Mouse (Mus musculus) midbrain, embryonic 11.5 days (tissue): ENCODE results near the gene Cdh11. TPM values are rescaled to one million over a fixed set of nuclear protein-coding genes. Genes with fewer than 3 reads are reported as not detected.

Source experiments
- ATAC-seq: fragments of 200-750 bp; cut with Nextera tagmentation; 2 replicates; pipeline ENCODE4 v1.8.0; 2017; ENCODE audit warnings: moderate TSS enrichment, moderate library complexity; ENCODE audit not compliant: low FRiP score
- DNase-seq: peaks from one replicate; pipeline ENCODE4 v3.0.0; 2015; ENCODE audit warnings: low spot score; ENCODE audit errors: missing footprints
- H3K27ac ChIP-seq: fragments of 300-500 bp; sonication (generic); 2 replicates; pipeline ENCODE4 v1.5.1; 2014; ENCODE audit warnings: low read depth, low read length
- H3K27me3 ChIP-seq: fragments of 300-500 bp; sonication (generic); 2 replicates; pipeline ENCODE4 v1.6.1; 2014; ENCODE audit warnings: mild to moderate bottlenecking, low read length, moderate library complexity, mixed read lengths; ENCODE audit not compliant: control insufficient read depth, insufficient read depth
- H3K36me3 ChIP-seq: fragments of 300-500 bp; sonication (generic); 2 replicates; pipeline ENCODE4 v1.6.1; 2014; ENCODE audit warnings: mild to moderate bottlenecking, low read length, moderate library complexity, mixed read lengths; ENCODE audit not compliant: control insufficient read depth, insufficient read depth
- H3K4me1 ChIP-seq: fragments of 300-500 bp; sonication (generic); 2 replicates; pipeline ENCODE4 v1.6.1; 2014; ENCODE audit warnings: low read length; ENCODE audit not compliant: control insufficient read depth, insufficient read depth
- H3K4me2 ChIP-seq: fragments of 300-500 bp; sonication (generic); 2 replicates; pipeline ENCODE4 v1.6.1; 2014; ENCODE audit warnings: mild to moderate bottlenecking, moderate library complexity
- H3K4me3 ChIP-seq: fragments of 300-500 bp; sonication (generic); 2 replicates; pipeline ENCODE4 v1.5.1; 2014; ENCODE audit warnings: low read depth, low read length
- H3K9ac ChIP-seq: fragments of 300-500 bp; sonication (generic); 2 replicates; pipeline ENCODE4 v1.6.1; 2014; ENCODE audit warnings: low read length
- H3K9me3 ChIP-seq: fragments of 300-500 bp; sonication (generic); 2 replicates; pipeline ENCODE4 v1.6.1; 2016; ENCODE audit warnings: low read length; ENCODE audit not compliant: control insufficient read depth
- WGBS: fragments of 180-500 bp; shearing (Covaris S2); extraction: QIAGEN DNeasy Blood & Tissue Kit; methylation state at CpG from one replicate; pipeline ENCODE4 v1.1.7; 2014; 5-methylcytosine and 5-hydroxymethylcytosine counted together
- polyA plus RNA-seq: library from polyadenylated mRNA; unstranded; fragments of >200 nt; fragmentation: Nextera tagmentation; extraction: Ambion mirVana; gene quantifications from 2 replicates; pipeline ENCODE4 v1.2.1, GENCODE M21; 2014

Gene Cdh11
- polyA plus RNA-seq, 1 experiment from 2014 or later, result 74.9 TPM

- ATAC-seq, result peak; percentile 17; the same call in 1 of the 2 replicates
Observed at GRCm38 (mm10) chr8:102780899-102781298, 4.5 kb downstream of the Cdh11 start.

GRCm38 (mm10) chr8:102774594-102774993 lies 10.8 kb downstream of the Cdh11 start:
- H3K4me3 ChIP-seq, result no peak overlapping the region
- H3K9me3 ChIP-seq, result no peaks in the 10 kb centered on the region
- peak; percentile 72 for DNase-seq
- peaks cover 4% of the 10 kb centered on the region; the same call in 1 of the 2 replicates for H3K27me3 ChIP-seq
- no peaks in the 10 kb centered on the region for H3K36me3 ChIP-seq
- H3K9ac ChIP-seq, result no peak overlapping the region
- 86% methylated on average over 1 of the region's 1 CpGs for WGBS
- H3K4me2 ChIP-seq, result no peak overlapping the region
- no peaks in the 10 kb centered on the region for H3K4me1 ChIP-seq
- ATAC-seq, result no peak
- no peak overlapping the region for H3K27ac ChIP-seq

More at GRCm38 (mm10) chr8:102780899-102781298, 4.5 kb downstream of the Cdh11 start:
- 0 out of 2 replicates have a peak, but pooled peaks cover 4% of the 10 kb centered on the region for H3K4me1 ChIP-seq
- H3K27ac ChIP-seq, result no peak overlapping the region
- WGBS, result under 1% methylated on average over 12 of the region's 12 CpGs
- H3K9ac ChIP-seq, result 0 out of 2 replicates have a peak overlapping the region, but pooled peaks have one; percentile 17
- peak overlapping the region; percentile 21; the same call in 1 of the 2 replicates for H3K4me3 ChIP-seq
- H3K4me2 ChIP-seq, result peak overlapping the region; percentile 52
- peaks cover 8% of the 10 kb centered on the region; the same call in 1 of the 2 replicates for H3K27me3 ChIP-seq
- DNase-seq, result peak; percentile 99
- no peaks in the 10 kb centered on the region for H3K36me3 ChIP-seq
- no peaks in the 10 kb centered on the region for H3K9me3 ChIP-seq

GRCm38 (mm10) chr8:102771456-102771855 lies 14.0 kb downstream of the Cdh11 start:
- no peak overlapping the region for H3K9ac ChIP-seq
- H3K36me3 ChIP-seq, result no peaks in the 10 kb centered on the region
- no peaks in the 10 kb centered on the region for H3K9me3 ChIP-seq
- ATAC-seq, result no peak
- H3K4me3 ChIP-seq, result no peak overlapping the region
- no peak for DNase-seq
- no peaks in the 10 kb centered on the region for H3K27me3 ChIP-seq
- no peak overlapping the region for H3K27ac ChIP-seq
- 93% methylated on average over 2 of the region's 2 CpGs for WGBS
- no peak overlapping the region for H3K4me2 ChIP-seq
- H3K4me1 ChIP-seq, result no peaks in the 10 kb centered on the region

GRCm38 (mm10) chr8:102753839-102754238 lies 31.6 kb downstream of the Cdh11 start:
- ATAC-seq, result no peak
- Histone ChIP-seq H3K4me1 (no peaks in the 10 kb centered on the region), H3K4me2 (no peak overlapping the region), H3K27ac (no peak overlapping the region), H3K4me3 (no peak overlapping the region), H3K9me3 (no peaks in the 10 kb centered on the region), H3K36me3 (no peaks in the 10 kb centered on the region), H3K9ac (no peak overlapping the region), H3K27me3 (no peaks in the 10 kb centered on the region)
- no peak for DNase-seq
- WGBS, result 94% methylated on average over 5 of the region's 5 CpGs

- Histone ChIP-seq H3K9me3 (no peaks in the 10 kb centered on the region), H3K27ac (no peak overlapping the region), H3K9ac (no peak overlapping the region), H3K36me3 (no peaks in the 10 kb centered on the region), H3K27me3 (peaks cover 9% of the 10 kb centered on the region), H3K4me2 (no peak overlapping the region), H3K4me1 (no peaks in the 10 kb centered on the region), H3K4me3 (no peak overlapping the region)
- WGBS, result 82% methylated on average over 3 of the region's 3 CpGs
- DNase-seq (no peak), ATAC-seq (no peak)
Observed at GRCm38 (mm10) chr8:102742940-102743339, 42.5 kb downstream of the Cdh11 start.

- WGBS, result 84% methylated on average over 5 of the region's 5 CpGs
- Histone ChIP-seq H3K27ac (no peak overlapping the region), H3K9ac (no peak overlapping the region), H3K4me1 (no peaks in the 10 kb centered on the region), H3K36me3 (no peaks in the 10 kb centered on the region), H3K27me3 (peaks cover 9% of the 10 kb centered on the region), H3K9me3 (no peaks in the 10 kb centered on the region), H3K4me2 (no peak overlapping the region), H3K4me3 (no peak overlapping the region)
- DNase-seq (no peak), ATAC-seq (no peak)
Observed at GRCm38 (mm10) chr8:102742008-102742591, 43.3 kb downstream of the Cdh11 start.

GRCm38 (mm10) chr8:102740963-102741362 lies 44.5 kb downstream of the Cdh11 start:
- Histone ChIP-seq H3K27ac (no peak overlapping the region), H3K9ac (no peak overlapping the region), H3K36me3 (no peaks in the 10 kb centered on the region), H3K4me3 (no peak overlapping the region), H3K27me3 (peaks cover 18% of the 10 kb centered on the region), H3K4me1 (no peaks in the 10 kb centered on the region), H3K9me3 (no peaks in the 10 kb centered on the region), H3K4me2 (no peak overlapping the region)
- DNase-seq (no peak), ATAC-seq (no peak)
- WGBS, result 91% methylated on average over 4 of the region's 4 CpGs

GRCm38 (mm10) chr8:102738961-102739487 lies 46.4 kb downstream of the Cdh11 start:
- H3K27ac ChIP-seq, result no peak overlapping the region
- 91% methylated on average over 7 of the region's 7 CpGs for WGBS
- H3K9ac ChIP-seq, result no peak overlapping the region
- no peaks in the 10 kb centered on the region for H3K36me3 ChIP-seq
- peaks cover 24% of the 10 kb centered on the region for H3K27me3 ChIP-seq
- no peak overlapping the region for H3K4me3 ChIP-seq
- H3K4me2 ChIP-seq, result no peak overlapping the region
- H3K4me1 ChIP-seq, result 0 out of 2 replicates have a peak, but pooled peaks cover 2% of the 10 kb centered on the region
- no peaks in the 10 kb centered on the region for H3K9me3 ChIP-seq
- DNase-seq, result no peak
- ATAC-seq, result peak; percentile 54; the same call in 1 of the 2 replicates

GRCm38 (mm10) chr8:102738395-102738794 lies 47.0 kb downstream of the Cdh11 start:
- WGBS, result 89% methylated on average over 7 of the region's 7 CpGs
- no peak overlapping the region for H3K4me2 ChIP-seq
- DNase-seq, result no peak
- H3K36me3 ChIP-seq, result no peaks in the 10 kb centered on the region
- H3K4me1 ChIP-seq, result 0 out of 2 replicates have a peak, but pooled peaks cover 2% of the 10 kb centered on the region
- peaks cover 29% of the 10 kb centered on the region for H3K27me3 ChIP-seq
- no peak overlapping the region for H3K4me3 ChIP-seq
- no peaks in the 10 kb centered on the region for H3K9me3 ChIP-seq
- ATAC-seq, result no peak
- H3K27ac ChIP-seq, result no peak overlapping the region
- H3K9ac ChIP-seq, result no peak overlapping the region
